Mouse (Mus musculus) CH12.LX (cell line): ENCODE results near the gene Fndc3a. TPM values are rescaled to one million over a fixed set of nuclear protein-coding genes. Genes with fewer than 3 reads are reported as not detected.

Experiments used
- DNase-seq: peaks from one replicate; pipeline ENCODE4 v3.0.0-alpha.2; 2013; ENCODE audit errors: extremely low read depth
- H3K27ac ChIP-seq: 2 replicates; pipeline ENCODE4 v1.5.1; 2012; ENCODE audit warnings: low read depth, mild to moderate bottlenecking, control low read depth, moderate library complexity; ENCODE audit not compliant: insufficient read depth
- H3K27me3 ChIP-seq: replicated peaks from 2 replicates; pipeline ENCODE3; 2012; ENCODE audit warnings: inconsistent platforms
- H3K36me3 ChIP-seq, 2 experiments: replicated peaks in 1 of 2; 2 replicates each; pipeline versions ENCODE3 to v1.6.1; 2012; ENCODE audit warnings: inconsistent platforms in 1 of 2, low read length in 1 of 2, mild to moderate bottlenecking in 1 of 2, mixed read lengths in 1 of 2, moderate library complexity in 1 of 2; ENCODE audit not compliant: control insufficient read depth in 1 of 2, insufficient read depth in 1 of 2
- H3K4me1 ChIP-seq, 2 experiments: 2 replicates each; pipeline ENCODE4 v1.6.1; 2012; ENCODE audit warnings: inconsistent platforms in 1 of 2, moderate library complexity in 1 of 2; ENCODE audit not compliant: insufficient read depth in 2 of 2, control insufficient read depth in 1 of 2
- H3K4me2 ChIP-seq: 2 replicates; pipeline ENCODE4 v1.6.1; 2012; ENCODE audit warnings: low read depth, mild to moderate bottlenecking, control low read depth; ENCODE audit not compliant: poor library complexity, insufficient read depth, severe bottlenecking
- H3K4me3 ChIP-seq, 3 experiments: fragments of 150-350 bp in 1 of 3; sonication (generic) in 1 of 3; replicated peaks in 1 of 3; 2 replicates each; pipeline versions ENCODE3 to v1.5.1; 2011 to 2012; ENCODE audit warnings: low read depth in 2 of 3, low read length in 2 of 3, mild to moderate bottlenecking in 2 of 3, moderate library complexity in 2 of 3, control low read depth in 1 of 3, improper control_type of control experiment in 1 of 3, inconsistent platforms in 1 of 3, mixed read lengths in 1 of 3; ENCODE audit not compliant: poor library complexity in 1 of 3
- H3K79me2 ChIP-seq: replicated peaks from 2 replicates; pipeline ENCODE4 v1.6.1; 2012; ENCODE audit warnings: mild to moderate bottlenecking, moderate library complexity; ENCODE audit not compliant: control insufficient read depth, poor library complexity, insufficient read depth, severe bottlenecking; ENCODE audit errors: extremely low read depth
- H3K9ac ChIP-seq: 2 replicates; pipeline ENCODE4 v1.6.1; 2012; ENCODE audit warnings: low read depth, mild to moderate bottlenecking, control low read depth, moderate library complexity; ENCODE audit not compliant: insufficient read depth
- H3K9me3 ChIP-seq: replicated peaks from 2 replicates; pipeline ENCODE3; 2012; ENCODE audit warnings: low read length, inconsistent platforms, mixed read lengths
- CHD2 ChIP-seq: IDR thresholded peaks from 2 replicates; pipeline ENCODE4 v1.6.1; 2011; ENCODE audit warnings: low read length, improper control_type of control experiment
- ELF1 ChIP-seq: IDR thresholded peaks from 2 replicates; pipeline ENCODE4 v1.6.1; 2014; ENCODE audit warnings: low read depth, mild to moderate bottlenecking, inconsistent platforms, low read length, improper control_type of control experiment
- EP300 ChIP-seq: IDR thresholded peaks from 2 replicates; pipeline ENCODE4 v1.6.1; 2011; ENCODE audit warnings: low read length, improper control_type of control experiment
- HCFC1 ChIP-seq: IDR thresholded peaks from 2 replicates; pipeline ENCODE4 v1.6.1; 2012; ENCODE audit warnings: low read depth, mild to moderate bottlenecking, inconsistent platforms, low read length, improper control_type of control experiment
- JUN ChIP-seq: IDR thresholded peaks from 2 replicates; pipeline ENCODE4 v1.6.1; 2011; ENCODE audit warnings: low read depth, mild to moderate bottlenecking, low read length, improper control_type of control experiment, moderate library complexity; ENCODE audit not compliant: insufficient read depth
- MAFK ChIP-seq: IDR thresholded peaks from 2 replicates; pipeline ENCODE4 v1.6.1; 2011; ENCODE audit warnings: low read length, improper control_type of control experiment; ENCODE audit not compliant: insufficient replicate concordance
- MAZ ChIP-seq: IDR thresholded peaks from 2 replicates; pipeline ENCODE4 v1.6.1; 2012; ENCODE audit warnings: low read depth, mild to moderate bottlenecking, inconsistent platforms, low read length, improper control_type of control experiment, moderate library complexity
- NRF1 ChIP-seq: IDR thresholded peaks from 2 replicates; pipeline ENCODE4 v1.6.1; 2014; ENCODE audit warnings: low read depth, mild to moderate bottlenecking, inconsistent platforms, low read length, improper control_type of control experiment, moderate library complexity
- PAX5 ChIP-seq: IDR thresholded peaks from 2 replicates; pipeline ENCODE4 v1.6.1; 2012; ENCODE audit warnings: low read length, inconsistent platforms, mixed read lengths
- POLR2A ChIP-seq: IDR thresholded peaks from 2 replicates; pipeline ENCODE4 v1.6.1; 2011; ENCODE audit warnings: low read depth, mild to moderate bottlenecking, improper control_type of control experiment, low read length
- RCOR1 ChIP-seq: conservative IDR thresholded peaks from 2 replicates; pipeline ENCODE4 v1.6.1; 2012; ENCODE audit warnings: low read depth, mild to moderate bottlenecking, inconsistent platforms, low read length, improper control_type of control experiment
- SIN3A ChIP-seq: IDR thresholded peaks from 2 replicates; pipeline ENCODE4 v1.6.1; 2012; ENCODE audit warnings: low read length, improper control_type of control experiment, inconsistent platforms
- TBP ChIP-seq: conservative IDR thresholded peaks from 2 replicates; pipeline ENCODE4 v1.6.1; 2011; ENCODE audit warnings: low read depth, low read length, improper control_type of control experiment
- UBTF ChIP-seq: IDR thresholded peaks from 2 replicates; pipeline ENCODE4 v1.6.1; 2012; ENCODE audit warnings: low read depth, mild to moderate bottlenecking, inconsistent platforms, low read length, improper control_type of control experiment, moderate library complexity
- USF1 ChIP-seq: IDR thresholded peaks from 2 replicates; pipeline ENCODE4 v1.6.1; 2014; ENCODE audit warnings: low read depth, mild to moderate bottlenecking, inconsistent platforms, low read length, improper control_type of control experiment
- ZNF384 ChIP-seq: IDR thresholded peaks from 2 replicates; pipeline ENCODE4 v1.6.1; 2012; ENCODE audit warnings: low read depth, low read length, improper control_type of control experiment, inconsistent platforms
- dilution Hi-C: fragments of 300-500 bp; cut with MboI; formaldehyde crosslinking; loops from 2 replicates; pipeline ENCODE4 v1.14.3; 2020; ENCODE audit warnings: low sequenced_read_pairs; ENCODE audit not compliant: extremely low pct_unique_long_range_greater_than_20kb, extremely low pct_ligation_motif_present
- in situ Hi-C: fragments of 300-500 bp; cut with MboI; formaldehyde crosslinking; loops from 3 replicates; pipeline ENCODE4 v1.14.3; 2019; ENCODE audit warnings: low sequenced_read_pairs, low pct_ligation_motif_present, low pct_unique_long_range_greater_than_20kb, mixed read lengths
- polyA plus RNA-seq: library from polyadenylated mRNA; unstranded; fragments of >175 nt; gene quantifications from 2 replicates; pipeline ENCODE4 v1.2.1, GENCODE M21; 2012; ENCODE audit warnings: low read depth; ENCODE audit not compliant: insufficient read length
- total RNA-seq, 2 experiments: library from RNA; depleted of rRNA; stranded (reverse); fragments of 300-350 nt in 1 of 2; fragments of >200 nt in 1 of 2; gene quantifications; 2 replicates each; pipeline ENCODE4 v1.2.3; 2012 to 2014

Fndc3a gene
- total and polyA plus RNA-seq, 3 experiments = 35.4 to 48.6 (median 40.0) TPM

- Histone ChIP-seq H3K9ac (no peak overlapping the region), H3K9me3 (no peaks in the 10 kb centered on the region), H3K79me2 (no peaks in the 10 kb centered on the region), H3K36me3 (peaks cover 54 to 78% of the 10 kb centered on the region in 2 experiments), H3K4me1 (no peaks in the 10 kb centered on the region), H3K27ac (no peak overlapping the region), H3K27me3 (no peaks in the 10 kb centered on the region), H3K4me3 (no peak overlapping the region), H3K4me2 (no peak overlapping the region)
- dilution Hi-C loops = no loop called here
- no peak for DNase-seq
- no peak for TF ChIP-seq RCOR1
- no peak for TF ChIP-seq POLR2A
- no peak for TF ChIP-seq TBP
- no peak for TF ChIP-seq UBTF
- TF ChIP-seq MAZ = no peak
- no peak for TF ChIP-seq CHD2
- TF ChIP-seq SIN3A = no peak
- TF ChIP-seq ELF1 = no peak
- TF ChIP-seq NRF1 = no peak
- no peak for TF ChIP-seq PAX5
- TF ChIP-seq MAFK = no peak
- no peak for TF ChIP-seq USF1
- TF ChIP-seq HCFC1 = no peak
- no peak for TF ChIP-seq ZNF384
- in situ Hi-C loops = no loop called here
These were observed 145.9 kb downstream of the Fndc3a start for GRCm38 (mm10) chr14:72563941-72564340.

- Histone ChIP-seq H3K4me1 (0 out of 4 replicates have a peak, but pooled peaks cover 0 to 3% of the 10 kb centered on the region in 2 experiments), H3K9me3 (no peaks in the 10 kb centered on the region), H3K4me2 (no peak overlapping the region), H3K27me3 (no peaks in the 10 kb centered on the region), H3K79me2 (no peaks in the 10 kb centered on the region), H3K36me3 (peaks cover 60 to 83% of the 10 kb centered on the region in 2 experiments), H3K27ac (no peak overlapping the region), H3K4me3 (no peak overlapping the region), H3K9ac (no peak overlapping the region)
- in situ Hi-C loops = no loop called here
- TF ChIP-seq EP300 (no peak), JUN (no peak), UBTF (no peak)
- dilution Hi-C loops = no loop called here
- DNase-seq = no peak
These were observed 151.0 kb downstream of the Fndc3a start for GRCm38 (mm10) chr14:72558795-72559194.
